Mouse (Mus musculus) liver, postnatal 0 days (tissue): ENCODE results near the gene Scamp3.

Experiments used
- CTCF ChIP-seq: sonication (generic); IDR thresholded peaks from 2 replicates; pipeline ENCODE4 v1.5.1; 2016; ENCODE audit warnings: antibody characterized with exemption, low read depth
- EP300 ChIP-seq: IDR thresholded peaks from 2 replicates; pipeline ENCODE4 v1.6.1; 2016; ENCODE audit warnings: antibody characterized with exemption, low read depth, mild to moderate bottlenecking

- TF ChIP-seq EP300 (no peak), CTCF (peak; percentile 33)
Measured at GRCm38 (mm10) chr3:89193351-89193750, 16.1 kb downstream of the Scamp3 start.
